Mouse (Mus musculus) brain, embryonic 14.5 days (tissue): ENCODE measurements around the gene Tfip11.

Experiments used
- CTCF ChIP-seq: fragments of 200-500 bp; IDR thresholded peaks from 2 replicates; pipeline ENCODE4 v1.5.1; 2012; ENCODE audit warnings: inconsistent platforms, mild to moderate bottlenecking, moderate library complexity, borderline replicate concordance; ENCODE audit not compliant: insufficient read depth, insufficient read length; ENCODE audit errors: extremely low read depth
- POLR2A ChIP-seq: fragments of 200-500 bp; IDR thresholded peaks from 2 replicates; pipeline ENCODE4 v1.6.1; 2012; ENCODE audit warnings: mild to moderate bottlenecking, inconsistent platforms, borderline replicate concordance; ENCODE audit not compliant: poor library complexity, insufficient read depth, insufficient read length, severe bottlenecking; ENCODE audit errors: extremely low read depth

DNA sequence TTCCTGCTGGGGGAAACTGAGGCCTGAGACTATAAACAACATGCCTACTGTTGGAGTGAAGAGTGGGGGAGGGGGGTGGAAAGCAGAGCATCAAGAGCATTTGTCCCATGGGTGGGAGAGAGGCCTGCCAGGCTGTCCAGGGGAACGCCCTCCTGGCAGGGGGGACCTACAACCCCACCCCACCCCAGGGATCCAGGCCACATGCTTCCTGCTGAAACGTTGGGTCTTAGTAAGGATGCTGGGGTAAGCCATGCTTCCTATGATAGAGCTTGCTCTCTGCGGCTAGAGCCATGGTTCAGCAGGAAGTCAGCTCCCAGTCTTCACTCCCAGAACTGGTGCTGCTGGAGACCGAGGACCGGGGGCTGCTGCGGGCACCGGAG is 42.0 kb upstream of the Tfip11 start:
- TF ChIP-seq CTCF (no peak), POLR2A (no peak)
